Mouse (Mus musculus): ENCODE measurements around the gene Polr2f. TPM values are rescaled to one million over a fixed set of nuclear protein-coding genes. Genes with fewer than 3 reads are reported as not detected.

The Polr2f gene
- total and polyA plus RNA-seq, 2 experiments from 2014 or later: 50.1 to 326 TPM

DNA sequence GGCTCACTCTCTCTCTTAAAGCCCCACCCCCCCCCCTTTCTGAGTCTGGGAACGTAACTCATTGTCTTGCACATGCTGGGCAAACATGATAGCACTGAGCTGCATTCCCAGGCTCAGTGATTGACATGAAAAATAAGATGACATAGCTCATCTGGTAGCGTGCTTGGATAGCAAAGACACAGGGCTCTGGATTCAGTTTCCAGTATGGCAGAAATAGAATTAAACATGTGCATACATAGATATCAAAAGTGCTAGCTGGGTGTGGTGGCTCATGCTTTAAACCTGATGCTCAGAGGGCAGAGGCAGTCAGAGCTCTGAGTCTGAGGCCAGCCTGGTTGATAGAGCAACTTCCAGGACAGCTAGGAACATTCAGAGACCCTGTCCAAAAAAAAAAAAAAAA is 35.0 kb upstream of the Polr2f start:
- WGBS: 41% methylated on average over 2 of the region's 2 CpGs
- Histone ChIP-seq H3K9ac (replicated peaks; ENCODE audit: low read length) (no peak overlapping the region), H3K36me3 (ENCODE audit: insufficient read depth, low read length) (no peaks in the 10 kb centered on the region), H3K27me3 (ENCODE audit: insufficient read depth, low read length) (no peaks in the 10 kb centered on the region), H3K27ac (no peak overlapping the region), H3K4me1 (ENCODE audit: insufficient read depth, low read length) (0 out of 2 replicates have a peak, but pooled peaks cover 3% of the 10 kb centered on the region), H3K4me3 (ENCODE audit: low read length) (no peak overlapping the region), H3K4me2 (ENCODE audit: low read depth, low read length) (no peak overlapping the region), H3K9me3 (ENCODE audit: low read length) (no peaks in the 10 kb centered on the region)
- ATAC-seq (no peak), DNase-seq (ENCODE audit: low spot score) (no peak)
- TF ChIP-seq CTCF (IDR thresholded peaks at IDR 0.05; ENCODE audit: low read depth): no peak

DNA sequence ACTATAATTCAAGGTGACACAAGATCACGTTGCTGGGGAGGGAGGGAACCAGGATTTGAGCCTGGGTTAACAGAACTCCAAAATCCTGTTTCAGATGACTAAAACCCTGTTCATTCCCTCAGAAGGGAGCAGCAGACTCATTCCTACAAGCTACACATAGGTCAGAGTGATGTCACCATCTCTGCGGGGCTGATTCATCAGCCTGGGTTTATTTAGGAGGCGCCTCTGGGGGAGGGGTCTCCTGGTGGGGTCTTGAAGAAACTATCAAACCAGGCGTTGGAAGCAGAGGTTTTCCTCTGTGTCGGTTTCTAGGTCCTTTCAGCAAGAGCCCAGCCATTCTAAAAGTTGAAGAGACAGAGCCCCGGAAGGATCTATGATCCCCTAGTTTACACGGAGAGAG is 32.8 kb upstream of the Polr2f start:
- Histone ChIP-seq H3K9me3 (ENCODE audit: low read length) (no peaks in the 10 kb centered on the region), H3K27me3 (ENCODE audit: insufficient read depth, low read length) (no peaks in the 10 kb centered on the region), H3K36me3 (ENCODE audit: insufficient read depth, low read length) (no peaks in the 10 kb centered on the region), H3K27ac (peak overlapping the region; percentile 81), H3K4me3 (ENCODE audit: low read length) (0 out of 2 replicates have a peak overlapping the region, but pooled peaks have one; percentile 62), H3K4me2 (ENCODE audit: low read depth, low read length) (peak overlapping the region; percentile 84), H3K4me1 (ENCODE audit: insufficient read depth, low read length) (peaks cover 8% of the 10 kb centered on the region; the same call in 1 of the 2 replicates), H3K9ac (replicated peaks; ENCODE audit: low read length) (no peak overlapping the region)
- no peak for TF ChIP-seq CTCF (IDR thresholded peaks at IDR 0.05; ENCODE audit: low read depth)
- DNase-seq (ENCODE audit: low spot score) (peak; percentile 11), ATAC-seq (no peak)
- 20% methylated on average over 7 of the region's 7 CpGs for WGBS

DNA sequence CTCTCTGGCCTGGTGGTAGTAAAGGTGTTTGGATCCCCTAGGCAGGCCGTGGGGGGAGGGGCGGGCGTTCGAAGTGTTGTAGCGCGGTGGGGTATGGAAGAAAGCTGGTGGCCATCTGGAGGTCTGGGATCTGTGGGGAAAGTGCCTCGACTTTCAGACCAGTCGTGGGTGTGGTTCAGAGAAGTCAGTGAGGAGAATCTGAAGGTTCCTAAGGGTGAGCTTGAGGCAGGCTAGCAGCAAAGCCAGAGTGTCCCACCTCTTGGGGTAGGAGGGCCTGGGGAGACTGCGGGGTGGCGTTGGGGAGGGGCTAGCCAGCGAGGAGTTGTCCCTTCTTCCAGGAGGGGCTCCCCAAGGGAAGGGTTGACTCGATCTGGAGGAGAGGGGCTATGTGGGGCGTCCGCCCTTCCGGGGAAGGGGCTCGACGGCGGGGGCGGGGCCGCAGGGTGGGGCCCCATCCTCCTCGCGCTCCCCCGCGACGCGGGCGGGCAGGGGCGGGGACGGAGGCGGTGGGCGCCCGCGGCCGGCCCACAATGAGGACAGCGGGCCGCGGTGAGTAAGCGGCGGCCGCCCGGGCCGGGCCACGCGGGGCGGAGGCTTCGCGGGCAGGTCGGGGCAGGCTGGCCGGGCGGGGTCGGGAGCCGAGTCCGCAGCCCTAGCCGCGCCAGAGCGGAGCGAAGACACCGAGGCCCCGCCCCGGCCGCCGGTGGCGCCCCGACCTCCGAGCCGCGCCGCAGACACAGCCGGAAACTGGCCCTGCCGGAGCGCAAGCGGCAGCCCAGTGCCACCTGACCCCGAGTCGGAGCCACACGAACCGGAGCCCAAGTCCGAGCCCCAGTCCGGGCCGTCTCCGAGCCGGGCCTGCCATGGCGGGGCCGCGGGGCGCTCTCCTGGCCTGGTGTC is 32.1 kb upstream of the Polr2f start, which contains the start of gene Micall1:
Gene Micall1, plus strand, starts transcription at position 478 of the 900 bp plus-strand sequence.
- no peak for TF ChIP-seq CTCF (IDR thresholded peaks at IDR 0.05; ENCODE audit: low read depth)
- ATAC-seq (peak; percentile 78), DNase-seq (ENCODE audit: low spot score) (peak; percentile 60)
- Histone ChIP-seq H3K4me3 (ENCODE audit: low read length) (peak within 1 kb of the TSS; percentile 62), H3K9me3 (ENCODE audit: low read length) (no peaks in the 10 kb centered on the region), H3K9ac (replicated peaks; ENCODE audit: low read length) (peak within 1 kb of the TSS; percentile 91), H3K27ac (peak within 1 kb of the TSS; percentile 81), H3K4me1 (ENCODE audit: insufficient read depth, low read length) (peaks cover 8% of the 10 kb centered on the region; the same call in 1 of the 2 replicates), H3K4me2 (ENCODE audit: low read depth, low read length) (peak within 1 kb of the TSS; percentile 84), H3K27me3 (ENCODE audit: insufficient read depth, low read length) (no peaks in the 10 kb centered on the region), H3K36me3 (ENCODE audit: insufficient read depth, low read length) (no peaks in the 10 kb centered on the region)
- WGBS: 1% methylated on average over 56 of the region's 85 CpGs

DNA sequence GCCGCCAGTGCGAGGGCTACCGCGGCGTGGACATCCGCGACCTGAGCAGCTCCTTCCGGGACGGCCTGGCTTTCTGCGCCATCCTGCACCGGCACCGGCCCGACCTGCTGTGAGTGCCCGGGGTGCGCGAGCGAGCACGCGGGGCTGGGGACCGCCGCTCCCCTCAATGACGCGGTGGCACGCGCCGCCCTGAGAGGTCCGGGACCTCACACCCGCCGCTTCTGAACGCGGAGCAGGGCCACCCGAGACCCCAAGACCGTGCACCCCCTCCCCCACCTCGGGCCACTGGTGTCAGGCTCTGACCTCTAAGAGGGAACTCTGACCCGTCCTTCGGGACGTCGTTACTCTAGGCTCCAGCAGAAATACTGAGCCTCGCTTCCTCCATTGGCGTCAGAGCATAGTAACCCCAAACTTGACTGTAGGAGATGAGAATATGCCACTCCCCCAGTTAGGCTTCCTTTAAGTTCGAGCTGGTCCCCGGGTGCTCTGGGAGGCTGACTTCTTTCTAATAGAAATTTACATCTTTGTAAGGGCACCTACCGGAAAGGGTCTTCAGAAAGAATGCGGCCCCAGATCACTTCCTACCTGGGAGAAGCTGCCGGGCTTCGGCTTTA is 31.4 kb upstream of the Polr2f start:
- Histone ChIP-seq H3K27ac (peak overlapping the region; percentile 81), H3K9ac (replicated peaks; ENCODE audit: low read length) (peak overlapping the region; percentile 91), H3K36me3 (ENCODE audit: insufficient read depth, low read length) (no peaks in the 10 kb centered on the region), H3K4me1 (ENCODE audit: insufficient read depth, low read length) (peaks cover 8% of the 10 kb centered on the region; the same call in 1 of the 2 replicates), H3K27me3 (ENCODE audit: insufficient read depth, low read length) (no peaks in the 10 kb centered on the region), H3K4me2 (ENCODE audit: low read depth, low read length) (peak overlapping the region; percentile 84), H3K9me3 (ENCODE audit: low read length) (no peaks in the 10 kb centered on the region), H3K4me3 (ENCODE audit: low read length) (peak overlapping the region; percentile 62)
- peak; percentile 16 for DNase-seq (ENCODE audit: low spot score)
- 5% methylated on average over 43 of the region's 46 CpGs for WGBS
- no peak for TF ChIP-seq CTCF (IDR thresholded peaks at IDR 0.05; ENCODE audit: low read depth)
- no peak; the same call in none of the 2 replicates for ATAC-seq

DNA sequence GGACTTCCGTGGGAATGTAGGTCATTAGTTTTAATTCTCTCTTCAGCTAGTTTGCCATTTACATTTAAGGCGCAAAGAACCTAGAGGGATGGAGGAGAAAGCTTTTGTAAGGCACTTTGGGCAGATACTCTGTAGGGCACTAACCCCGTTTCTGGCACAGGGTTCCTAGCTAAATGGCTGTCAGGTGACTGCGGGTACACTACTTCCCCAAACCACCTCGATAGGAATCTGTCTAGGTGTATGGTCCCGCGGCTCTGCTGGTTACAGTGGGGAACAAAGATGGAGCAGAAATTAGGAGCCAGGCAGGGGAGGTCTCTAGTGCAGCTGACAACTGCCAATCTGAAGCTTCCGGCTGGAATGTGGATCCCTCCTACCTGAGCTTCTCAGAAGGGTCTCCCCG is 30.8 kb upstream of the Polr2f start:
- ATAC-seq (no peak), DNase-seq (ENCODE audit: low spot score) (peak; percentile 29)
- Histone ChIP-seq H3K27ac (peak overlapping the region; percentile 37; the same call in 1 of the 2 replicates), H3K27me3 (ENCODE audit: insufficient read depth, low read length) (no peaks in the 10 kb centered on the region), H3K4me2 (ENCODE audit: low read depth, low read length) (peak overlapping the region; percentile 84), H3K9ac (replicated peaks; ENCODE audit: low read length) (peak overlapping the region; percentile 91), H3K4me3 (ENCODE audit: low read length) (peak overlapping the region; percentile 62), H3K36me3 (ENCODE audit: insufficient read depth, low read length) (no peaks in the 10 kb centered on the region), H3K9me3 (ENCODE audit: low read length) (no peaks in the 10 kb centered on the region), H3K4me1 (ENCODE audit: insufficient read depth, low read length) (peaks cover 8% of the 10 kb centered on the region; the same call in 1 of the 2 replicates)
- TF ChIP-seq CTCF (IDR thresholded peaks at IDR 0.05; ENCODE audit: low read depth): no peak
- WGBS: 15% methylated on average over 9 of the region's 9 CpGs

DNA sequence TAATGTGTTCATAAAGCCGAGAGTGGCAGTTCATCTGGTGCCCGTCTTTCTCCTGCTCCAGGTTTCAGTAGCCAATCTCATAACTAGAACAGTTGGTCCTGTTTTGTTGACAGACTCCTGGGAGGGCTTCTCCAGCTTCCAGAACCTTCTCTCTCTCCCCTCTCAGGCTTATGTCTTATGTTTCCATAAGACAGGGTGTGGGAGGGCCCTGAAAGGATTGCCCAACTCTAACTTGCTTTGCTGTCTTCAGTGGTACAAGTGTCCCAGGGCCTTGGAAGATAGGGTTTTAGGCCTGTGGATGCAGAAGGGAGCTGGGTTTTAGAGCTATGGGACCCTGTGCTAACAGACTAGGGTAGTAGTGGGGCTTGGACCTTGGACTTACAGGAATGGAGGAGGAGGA is 30.3 kb upstream of the Polr2f start:
- TF ChIP-seq CTCF (IDR thresholded peaks at IDR 0.05; ENCODE audit: low read depth): no peak
- Histone ChIP-seq H3K36me3 (ENCODE audit: insufficient read depth, low read length) (peaks cover 4% of the 10 kb centered on the region), H3K9ac (replicated peaks; ENCODE audit: low read length) (0 out of 2 replicates have a peak overlapping the region, but pooled peaks have one; percentile 91), H3K4me2 (ENCODE audit: low read depth, low read length) (peak overlapping the region; percentile 84), H3K27ac (peak overlapping the region; percentile 37; the same call in 1 of the 2 replicates), H3K27me3 (ENCODE audit: insufficient read depth, low read length) (no peaks in the 10 kb centered on the region), H3K4me3 (ENCODE audit: low read length) (peak overlapping the region; percentile 62), H3K4me1 (ENCODE audit: insufficient read depth, low read length) (peaks cover 8% of the 10 kb centered on the region; the same call in 1 of the 2 replicates), H3K9me3 (ENCODE audit: low read length) (no peaks in the 10 kb centered on the region)
- DNase-seq (ENCODE audit: low spot score) (no peak), ATAC-seq (no peak)
- 57% methylated on average over 2 of the region's 2 CpGs for WGBS

All from hindbrain, postnatal 0 days (tissue).